26 mouse cellular contexts compared by ENCODE assay signal in genomic region chr17:47942008-47942407, GRCm38 (mm10). TPM values are rescaled to one million over a fixed set of nuclear protein-coding genes. Genes with fewer than 3 reads are reported as not detected.
DNase-seq lines count a peak whose midpoint lies in the region; ATAC-seq and TF ChIP-seq lines count a peak whose summit lies in the region.
"Had no signal": no experiment of that assay in that cellular context is flagged by ENCODE, and none has a peak within 500 bp of the region (broad histone marks: within the 10 kb centered on the region; RNA-seq: fewer than 3 reads in every experiment).

No protein-coding gene starts in this region.

- WGBS in liver, embryonic 15.5 days (ENCODE audit: insufficient replicate concordance) = 47% methylated on average over 4 of the region's 4 CpGs
- 69% methylated on average over 4 of the region's 4 CpGs for WGBS in liver, embryonic 11.5 days
- WGBS in spleen, adult 2 months = 67% methylated on average over 4 of the region's 4 CpGs
- 77% methylated on average over 4 of the region's 4 CpGs for WGBS in embryonic facial prominence, embryonic 10.5 days

- no peak for TF ChIP-seq CTCF in spleen, adult 2 months (IDR thresholded peaks at IDR 0.05; ENCODE audit: extremely low read depth, insufficient read depth, insufficient read length, insufficient replicate concordance)

- H3K27me3 ChIP-seq in liver, embryonic 15.5 days = 0 out of 2 replicates have a peak, but pooled peaks cover 6% of the 10 kb centered on the region
- H3K27me3 ChIP-seq in liver, embryonic 11.5 days (replicated peaks; ENCODE audit: control insufficient read depth, insufficient read depth, low read length) = no peaks in the 10 kb centered on the region; the same call in 1 of the 2 replicates
- no peaks in the 10 kb centered on the region for H3K27me3 ChIP-seq in spleen, adult 2 months (ENCODE audit: control insufficient read depth, insufficient read depth, low read length)
- H3K27me3 ChIP-seq in embryonic facial prominence, embryonic 10.5 days (replicated peaks; ENCODE audit: low read depth, poor library complexity, severe bottlenecking) = peaks cover 28% of the 10 kb centered on the region
- H3K27me3 ChIP-seq: CH12.LX; forebrain, embryonic 15.5 days; heart, embryonic 12.5 days; heart, embryonic 15.5 days had no signal

- H3K36me3 ChIP-seq in liver, embryonic 15.5 days (replicated peaks) = no peaks in the 10 kb centered on the region
- no peaks in the 10 kb centered on the region for H3K36me3 ChIP-seq in liver, embryonic 11.5 days (ENCODE audit: control insufficient read depth, insufficient read depth, low read length)
- H3K36me3 ChIP-seq in spleen, adult 2 months (ENCODE audit: control insufficient read depth, insufficient read depth, low read length) = no peaks in the 10 kb centered on the region
- H3K36me3 ChIP-seq in embryonic facial prominence, embryonic 10.5 days (replicated peaks) = no peaks in the 10 kb centered on the region
- H3K36me3 ChIP-seq: forebrain, embryonic 12.5 days; forebrain, embryonic 15.5 days; G1E; heart, embryonic 12.5 days; heart, embryonic 15.5 days; hindbrain, embryonic 10.5 days; hindbrain, embryonic 13.5 days had no signal

- no peak for DNase-seq in liver, embryonic 11.5 days (ENCODE audit: low spot score)
- no peak for DNase-seq in spleen, adult 2 months (ENCODE audit: low read depth in 1 of 2, low spot score in 2 of 2)
- DNase-seq in spleen, postnatal 10 days (ENCODE audit: low spot score in 2 of 2) = no peak
- no peak for DNase-seq in embryonic facial prominence, embryonic 10.5 days (ENCODE audit: low spot score)
- DNase-seq: adrenal gland, postnatal 14 days; cerebellum, adult 11-12 months; cerebellum, adult 8-10 months; cerebellum, postnatal 10 days; cerebellum, postnatal 36 days; embryo, embryonic 11 days; gastrocnemius, postnatal 25 days; heart, adult 18-20 months; heart, postnatal 10 days; heart, postnatal 36 days had no signal

- H3K4me2 ChIP-seq in liver, embryonic 15.5 days = no peak overlapping the region
- no peak overlapping the region for H3K4me2 ChIP-seq in liver, embryonic 11.5 days
- H3K4me2 ChIP-seq: forebrain, embryonic 12.5 days; forebrain, embryonic 15.5 days; heart, embryonic 12.5 days; heart, embryonic 15.5 days; hindbrain, embryonic 13.5 days had no signal

- H3K9me3 ChIP-seq in liver, embryonic 15.5 days (replicated peaks) = no peaks in the 10 kb centered on the region
- no peaks in the 10 kb centered on the region for H3K9me3 ChIP-seq in liver, embryonic 11.5 days (ENCODE audit: control insufficient read depth, low read length)
- no peaks in the 10 kb centered on the region for H3K9me3 ChIP-seq in embryonic facial prominence, embryonic 10.5 days
- H3K9me3 ChIP-seq: forebrain, embryonic 12.5 days; forebrain, embryonic 15.5 days; heart, embryonic 12.5 days; heart, embryonic 15.5 days; hindbrain, embryonic 10.5 days; hindbrain, embryonic 13.5 days had no signal

- H3K4me3 ChIP-seq in liver, embryonic 15.5 days (replicated peaks) = no peak overlapping the region
- H3K4me3 ChIP-seq in liver, embryonic 11.5 days (ENCODE audit: low read depth, low read length) = no peak overlapping the region
- H3K4me3 ChIP-seq in spleen, adult 2 months (ENCODE audit: extremely low read depth, insufficient read depth, insufficient read length) = no peak overlapping the region
- H3K4me3 ChIP-seq in embryonic facial prominence, embryonic 10.5 days = no peak overlapping the region
- H3K4me3 ChIP-seq: forebrain, embryonic 12.5 days; forebrain, embryonic 15.5 days; heart, embryonic 12.5 days; heart, embryonic 15.5 days; hindbrain, embryonic 10.5 days; hindbrain, embryonic 13.5 days had no signal

- ATAC-seq in liver, embryonic 15.5 days (ENCODE audit: insufficient read depth) = 0 out of 2 replicates have a peak, but pooled peaks have one; percentile 12
- ATAC-seq in liver, embryonic 11.5 days (replicated peaks; ENCODE audit: low FRiP score) = no peak
- no peak for ATAC-seq in CD4-positive, CD25-positive, alpha-beta regulatory T cell, adult 4 months
- ATAC-seq: forebrain, embryonic 15.5 days; hindbrain, embryonic 16.5 days; Patski had no signal

- TF ChIP-seq POLR2A in spleen, adult 2 months (IDR thresholded peaks at IDR 0.05; ENCODE audit: low read depth, low read length) = no peak

- no peak overlapping the region for H3K9ac ChIP-seq in liver, embryonic 15.5 days
- H3K9ac ChIP-seq in liver, embryonic 11.5 days (ENCODE audit: low read depth, low read length) = no peak overlapping the region
- H3K9ac ChIP-seq: forebrain, embryonic 12.5 days; forebrain, embryonic 15.5 days; heart, embryonic 12.5 days; heart, embryonic 15.5 days; hindbrain, embryonic 13.5 days had no signal

- H3K27ac ChIP-seq in liver, embryonic 15.5 days (replicated peaks) = no peak overlapping the region
- no peak overlapping the region for H3K27ac ChIP-seq in liver, embryonic 11.5 days (ENCODE audit: low read depth, low read length)
- H3K27ac ChIP-seq in spleen, adult 2 months (ENCODE audit: insufficient read depth, low read length) = peak overlapping the region; percentile 80
- H3K27ac ChIP-seq in embryonic facial prominence, embryonic 10.5 days (replicated peaks) = peak overlapping the region; percentile 46; the same call in 1 of the 2 replicates
- H3K27ac ChIP-seq: forebrain, embryonic 12.5 days; heart, embryonic 15.5 days; hindbrain, embryonic 13.5 days had no signal

- H3K4me1 ChIP-seq in liver, embryonic 15.5 days (replicated peaks) = peaks cover 5% of the 10 kb centered on the region; the same call in 1 of the 2 replicates
- H3K4me1 ChIP-seq in liver, embryonic 11.5 days (replicated peaks; ENCODE audit: control insufficient read depth, insufficient read depth, low read length) = peaks cover 12% of the 10 kb centered on the region
- H3K4me1 ChIP-seq in spleen, adult 2 months (ENCODE audit: control insufficient read depth, insufficient read depth, insufficient read length) = peaks cover 27% of the 10 kb centered on the region; the same call in 1 of the 2 replicates
- peaks cover 61% of the 10 kb centered on the region for H3K4me1 ChIP-seq in embryonic facial prominence, embryonic 10.5 days

RNA-seq across cellular contexts. Expression of gene Foxp4, which starts 17.6 kb away (rescaled TPM):
- polyA plus RNA-seq in liver, embryonic 15.5 days (2015; fragmentation: Nextera tagmentation; extraction: Ambion mirVana) = 4.6 and 4.8 TPM in 2 replicates
- 21.3 and 21.6 TPM in 2 replicates for polyA plus RNA-seq in liver, embryonic 11.5 days (2014; fragmentation: Nextera tagmentation; extraction: Ambion mirVana)
- polyA plus RNA-seq in spleen, adult 2 months (2012; rRNA removed) = 62.0 and 97.7 TPM in 2 replicates
- polyA plus RNA-seq in embryonic facial prominence, embryonic 10.5 days (2016; fragmentation: Nextera tagmentation; extraction: Ambion mirVana) = 26.9 and 28.1 TPM in 2 replicates
- 1 to 10 TPM; 2.1 to 4.4 TPM for polyA plus RNA-seq in CD4-positive, CD25-positive, alpha-beta regulatory T cell, adult 4 months (2017; shearing (Covaris generic))

Comparison
In these comparisons a context has a peak if more than half of its experiments do, and no peak if none do; other contexts are left out.
1. H3K27ac ChIP-seq: peak in spleen, adult 2 months (single experiment) and embryonic facial prominence, embryonic 10.5 days (single experiment); none in liver, embryonic 15.5 days (single experiment) and liver, embryonic 11.5 days (single experiment).